Mouse (Mus musculus): ENCODE data around the gene Shd.
A peak's percentile ranks its signal among the peaks of the same experiment; 100 is the strongest.

- TF ChIP-seq E2F4 (IDR thresholded peaks at IDR 0.05; ENCODE audit: borderline replicate concordance, low read depth, low read length) (no peak), HCFC1 (IDR thresholded peaks at IDR 0.05; ENCODE audit: low read depth, low read length) (peak; percentile 45; the same call in 1 of the 2 replicates)
These were observed 13.1 kb upstream of the Shd start for GRCm38 (mm10) chr17:55957168-55957567.
